Mouse (Mus musculus): ENCODE measurements at regions not wholly inside any gene's neighbourhood (a gene's known extent, or its start where the extent isn't known, plus 50 kb on each side); places are given as distances from the start of the nearest gene placed in this dataset.

DNA sequence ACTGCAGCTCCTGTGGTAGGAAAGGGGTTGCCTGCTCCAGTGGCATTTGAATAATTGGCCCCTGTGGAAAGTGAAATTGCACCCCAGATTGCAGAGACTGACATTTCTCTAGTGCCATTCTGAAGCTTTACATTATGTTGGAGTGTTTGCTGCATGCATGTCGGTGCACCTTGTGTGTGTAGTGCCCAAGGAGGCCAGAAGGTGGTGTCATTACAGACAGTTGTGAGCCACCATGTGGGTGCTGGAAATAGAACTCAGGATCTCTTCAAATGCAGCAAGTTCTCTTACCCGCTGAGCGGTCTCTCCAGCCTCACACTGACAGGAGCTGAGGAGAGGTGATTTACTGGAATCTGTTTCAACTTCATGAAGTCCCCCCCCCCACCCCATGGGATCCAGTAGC lies 60.3 kb upstream of the Cdh4 start:
- TF ChIP-seq POLR2A (IDR thresholded peaks at IDR 0.05; ENCODE audit: extremely low read depth, insufficient read depth, low read length) (no peak), CTCF (IDR thresholded peaks at IDR 0.05; ENCODE audit: extremely low read depth, insufficient read depth, low read length) (no peak)
